Mouse (Mus musculus) liver, embryonic 14.5 days (tissue): ENCODE results near the gene Klhl40. TPM values are rescaled to one million over a fixed set of nuclear protein-coding genes. Genes with fewer than 3 reads are reported as not detected.

Experiments used
- ATAC-seq: fragments of 200-750 bp; cut with Nextera tagmentation; 2 replicates; pipeline ENCODE4 v1.8.0; 2017; ENCODE audit warnings: moderate number of reproducible peaks, mild to moderate bottlenecking, moderate library complexity; ENCODE audit not compliant: insufficient read depth
- DNase-seq, 3 experiments: peaks; one replicate each; pipeline ENCODE4 v3.0.0-alpha.2; 2012 to 2013; ENCODE audit warnings: low read depth in 3 of 3, low spot score in 3 of 3
- H3K27ac ChIP-seq: fragments of 300-500 bp; sonication (generic); 2 replicates; pipeline ENCODE4 v1.5.1; 2014; ENCODE audit warnings: moderate library complexity, mild to moderate bottlenecking, control low read depth, inconsistent platforms
- H3K27me3 ChIP-seq: fragments of 300-500 bp; sonication (generic); 2 replicates; pipeline ENCODE4 v1.6.1; 2014; ENCODE audit warnings: mild to moderate bottlenecking, low read length, moderate library complexity; ENCODE audit not compliant: control insufficient read depth, insufficient read depth
- H3K36me3 ChIP-seq: fragments of 300-500 bp; sonication (generic); replicated peaks from 2 replicates; pipeline ENCODE4 v1.6.1; 2014; ENCODE audit warnings: low read depth; ENCODE audit not compliant: control insufficient read depth, insufficient read depth
- H3K4me1 ChIP-seq, 2 experiments: fragments of 200-500 bp in 1 of 2; fragments of 300-500 bp in 1 of 2; sonication (generic) in 1 of 2; replicated peaks; 2 replicates each; pipeline ENCODE4 v1.6.1; 2012 to 2014; ENCODE audit warnings: antibody characterized with exemption in 1 of 2, inconsistent platforms in 1 of 2, low read length in 1 of 2; ENCODE audit not compliant: control insufficient read depth in 2 of 2, insufficient read depth in 2 of 2
- H3K4me2 ChIP-seq: fragments of 300-500 bp; sonication (generic); 2 replicates; pipeline ENCODE4 v1.6.1; 2014; ENCODE audit warnings: low read depth, mild to moderate bottlenecking, control low read depth, moderate library complexity
- H3K4me3 ChIP-seq, 2 experiments: fragments of 200-500 bp in 1 of 2; fragments of 300-500 bp in 1 of 2; sonication (generic) in 1 of 2; 2 replicates each; pipeline ENCODE4 v1.5.1; 2012 to 2014; ENCODE audit warnings: low read depth in 2 of 2, low read length in 2 of 2, mild to moderate bottlenecking in 2 of 2, control low read depth in 1 of 2, inconsistent platforms in 1 of 2, moderate library complexity in 1 of 2; ENCODE audit not compliant: insufficient read depth in 1 of 2
- H3K9ac ChIP-seq: fragments of 300-500 bp; sonication (generic); replicated peaks from 2 replicates; pipeline ENCODE4 v1.6.1; 2014; ENCODE audit warnings: mild to moderate bottlenecking, control low read depth, moderate library complexity
- H3K9me3 ChIP-seq: fragments of 300-500 bp; sonication (generic); 2 replicates; pipeline ENCODE4 v1.6.1; 2016; ENCODE audit warnings: low read length, mixed read lengths; ENCODE audit not compliant: control insufficient read depth
- CTCF ChIP-seq: IDR thresholded peaks from 2 replicates; pipeline ENCODE4 v1.5.1; 2016; ENCODE audit warnings: antibody characterized with exemption, low read depth, control low read depth
- EP300 ChIP-seq: IDR thresholded peaks from 2 replicates; pipeline ENCODE4 v1.6.1; 2016; ENCODE audit warnings: antibody characterized with exemption, low read depth
- WGBS: fragments of 180-500 bp; shearing (Covaris S2); extraction: QIAGEN DNeasy Blood & Tissue Kit; methylation state at CpG from one replicate; pipeline ENCODE4 v1.1.7; 2014; ENCODE audit not compliant: insufficient replicate concordance; 5-methylcytosine and 5-hydroxymethylcytosine counted together
- polyA plus RNA-seq, 2 experiments: library from polyadenylated mRNA; depleted of rRNA in 1 of 2; stranded (reverse) in 1 of 2; unstranded in 1 of 2; fragments of >200 nt; fragmentation: Nextera tagmentation in 1 of 2; extraction: Ambion mirVana in 1 of 2; gene quantifications; 2 replicates each; pipeline versions ENCODE4 v1.2.1 to v1.2.3; 2012 to 2014

The Klhl40 gene
- polyA plus RNA-seq, 2 experiments: not detected

- peak within 1 kb of the TSS; percentile 64 for H3K4me2 ChIP-seq
- peaks cover 18% of the 10 kb centered on the region for H3K36me3 ChIP-seq
- H3K9ac ChIP-seq: peak within 1 kb of the TSS; percentile 32
- peak within 1 kb of the TSS; percentile 46 to 56 for H3K4me3 ChIP-seq
- peaks cover 33% of the 10 kb centered on the region for H3K27me3 ChIP-seq
- no peak for DNase-seq
- TF ChIP-seq EP300: no peak
- TF ChIP-seq CTCF: no peak
- H3K27ac ChIP-seq: no peak within 1 kb of the TSS
- H3K4me1 ChIP-seq: 0 out of 4 replicates have a peak, but pooled peaks cover 0 to 3% of the 10 kb centered on the region in 2 experiments
- H3K9me3 ChIP-seq: no peaks in the 10 kb centered on the region
- WGBS: under 1% methylated on average over 89 of the region's 97 CpGs
- ATAC-seq: peak; percentile 29
These were observed 18.0 kb upstream of the Klhl40 start, which contains the start of gene Zfp651 for GRCm38 (mm10) chr9:121759091-121760081. TSS of gene Zfp651 (plus strand) at chr9:121759330.

DNA sequence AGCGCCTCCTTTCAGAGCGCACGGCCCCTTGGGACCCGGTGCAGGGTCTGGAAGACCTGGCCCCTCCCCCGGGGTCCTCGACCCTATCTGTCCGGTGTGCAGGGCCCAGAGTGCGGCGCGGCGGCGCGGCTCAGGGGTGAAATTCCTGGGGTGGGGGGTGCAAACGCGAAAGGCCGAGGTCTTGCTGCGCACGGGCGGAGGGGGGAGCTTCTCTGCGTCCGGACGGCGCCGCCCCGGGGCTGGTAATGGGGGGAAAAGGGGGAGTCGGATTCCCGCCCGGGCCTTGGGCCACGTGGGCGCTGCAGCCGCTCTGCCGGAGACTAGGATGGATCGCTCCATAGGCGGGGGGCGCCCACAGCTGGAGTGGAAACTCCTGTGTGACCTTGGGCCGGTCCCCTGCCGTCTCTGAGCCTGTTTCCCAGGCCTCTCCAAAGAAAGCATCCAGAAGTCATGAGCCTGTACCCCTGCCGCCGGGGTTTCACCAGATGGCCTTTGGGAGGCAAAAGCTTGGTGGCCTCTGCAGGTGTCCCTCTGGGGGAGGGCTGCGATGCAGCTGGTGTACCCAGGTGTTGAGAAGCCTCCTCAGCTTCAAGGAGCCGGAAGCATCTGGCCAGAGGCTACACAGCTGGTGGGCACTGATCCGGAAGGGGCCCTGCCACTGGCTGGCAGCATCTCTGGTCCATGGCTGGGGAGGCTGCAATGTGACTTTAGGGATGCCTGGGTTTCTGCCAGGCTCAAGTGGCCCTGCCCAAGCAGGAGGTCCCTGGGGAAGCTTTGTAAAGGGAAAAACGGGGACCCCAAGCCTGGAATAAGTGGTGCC, 16.9 kb upstream of the Klhl40 start:
- DNase-seq (no peak), ATAC-seq (peak; percentile 16; the same call in 1 of the 2 replicates)
- Histone ChIP-seq H3K4me1 (0 out of 4 replicates have a peak, but pooled peaks cover 0 to 3% of the 10 kb centered on the region in 2 experiments), H3K4me2 (peak overlapping the region; percentile 64), H3K27me3 (peaks cover 33% of the 10 kb centered on the region), H3K27ac (no peak overlapping the region), H3K4me3 (peak overlapping the region; percentile 46 to 56), H3K9ac (peak overlapping the region; percentile 32), H3K36me3 (peaks cover 7% of the 10 kb centered on the region; the same call in 1 of the 2 replicates), H3K9me3 (no peaks in the 10 kb centered on the region)
- 2% methylated on average over 43 of the region's 43 CpGs for WGBS
- TF ChIP-seq EP300 (no peak), CTCF (no peak)

DNA sequence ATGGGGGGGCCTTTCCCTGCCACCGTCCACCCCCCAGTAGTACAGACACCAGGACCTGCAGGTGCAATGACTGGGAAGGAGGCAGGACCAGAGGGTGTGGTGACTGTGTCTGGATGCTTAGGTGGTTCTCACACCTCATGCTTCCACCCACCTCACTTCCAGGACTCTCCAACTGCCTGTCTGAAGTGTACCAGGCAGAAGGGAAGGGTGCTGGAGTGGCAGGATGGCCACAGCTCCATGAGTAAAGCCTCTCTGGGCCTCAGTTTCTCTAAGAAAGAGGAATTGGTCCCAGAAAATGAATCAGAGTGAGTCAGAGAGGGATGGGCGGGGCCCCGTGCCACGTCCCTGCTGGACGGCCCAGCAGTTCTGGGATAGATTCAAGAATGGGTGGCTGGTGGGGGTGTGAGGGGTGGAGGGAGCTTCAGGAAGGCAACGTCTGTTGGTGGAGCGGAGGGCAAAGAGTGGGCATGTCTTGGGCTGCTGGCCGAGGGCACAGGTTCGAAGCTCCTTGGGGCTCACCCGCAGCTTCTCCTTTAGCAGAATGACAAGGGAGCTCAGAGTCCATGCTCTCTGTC, 16.2 kb upstream of the Klhl40 start:
- 61% methylated on average over 10 of the region's 10 CpGs for WGBS
- no peaks in the 10 kb centered on the region for H3K9me3 ChIP-seq
- H3K9ac ChIP-seq: no peak overlapping the region
- DNase-seq: no peak
- H3K27ac ChIP-seq: no peak overlapping the region
- peaks cover 1% of the 10 kb centered on the region; the same call in 1 of the 2 replicates for H3K36me3 ChIP-seq
- no peak for ATAC-seq
- 0 out of 4 replicates have a peak, but pooled peaks cover 0 to 3% of the 10 kb centered on the region in 2 experiments for H3K4me1 ChIP-seq
- no peak overlapping the region for H3K4me3 ChIP-seq
- H3K4me2 ChIP-seq: no peak overlapping the region
- H3K27me3 ChIP-seq: peaks cover 33% of the 10 kb centered on the region
- TF ChIP-seq CTCF (no peak), EP300 (no peak)

GRCm38 (mm10) chr9:121761787-121762186, 15.6 kb upstream of the Klhl40 start:
- 0 out of 4 replicates have a peak, but pooled peaks cover 0 to 3% of the 10 kb centered on the region in 2 experiments for H3K4me1 ChIP-seq
- DNase-seq (no peak), ATAC-seq (no peak)
- H3K36me3 ChIP-seq: no peaks in the 10 kb centered on the region; the same call in 1 of the 2 replicates
- 67% methylated on average over 8 of the region's 8 CpGs for WGBS
- no peak overlapping the region for H3K4me3 ChIP-seq
- peaks cover 33% of the 10 kb centered on the region for H3K27me3 ChIP-seq
- no peak overlapping the region for H3K4me2 ChIP-seq
- H3K9ac ChIP-seq: no peak overlapping the region
- TF ChIP-seq CTCF (no peak), EP300 (no peak)
- H3K9me3 ChIP-seq: no peaks in the 10 kb centered on the region
- no peak overlapping the region for H3K27ac ChIP-seq
